Mouse (Mus musculus): ENCODE results near the gene Zdhhc19.

DNA sequence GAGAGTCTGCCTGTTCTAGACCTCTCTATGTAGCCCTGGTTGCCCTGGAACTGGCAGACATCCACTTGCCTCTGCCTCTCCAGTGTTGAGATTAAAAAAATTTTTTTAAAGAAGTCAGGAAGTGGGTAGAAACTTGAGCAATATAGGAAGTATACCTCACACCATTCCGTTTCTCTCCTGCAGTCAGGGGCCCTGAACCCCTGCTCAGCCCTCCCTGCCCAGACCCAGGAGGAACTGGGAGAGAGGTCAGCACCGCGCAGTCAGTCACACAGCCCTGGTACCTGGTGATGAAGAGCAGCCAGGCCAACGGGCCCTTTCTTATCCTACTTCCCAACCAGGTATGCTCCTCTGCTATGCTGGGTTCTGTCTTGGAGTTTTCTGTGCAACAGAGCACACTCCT is 54.0 kb downstream of the Zdhhc19 start:
- no peak for TF ChIP-seq CTCF (IDR thresholded peaks at IDR 0.05)
- TF ChIP-seq POLR2A (IDR thresholded peaks at IDR 0.05; ENCODE audit: insufficient read depth, low read depth, low read length), result no peak
